Mouse (Mus musculus): ENCODE measurements around the gene Tmem179b.

DNA sequence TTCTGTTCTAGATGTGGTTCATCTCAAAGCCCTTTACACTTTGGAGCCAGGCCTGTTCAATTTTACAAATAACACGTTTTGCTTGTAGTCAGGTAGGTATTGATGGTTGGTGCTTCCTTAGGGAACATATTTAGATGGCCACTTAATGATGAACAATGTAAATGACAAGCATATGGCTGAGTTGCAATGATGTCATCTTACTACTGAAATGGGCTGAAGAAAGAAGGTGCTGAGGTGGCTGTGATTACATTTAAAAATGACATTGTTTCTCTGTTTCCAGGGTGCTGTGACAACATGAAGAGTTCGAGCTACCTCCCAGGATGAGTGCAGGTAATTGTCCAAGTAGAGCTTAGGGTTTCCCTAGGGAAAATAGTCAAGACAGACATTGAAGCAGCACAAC is 49.9 kb downstream of the Tmem179b start:
- TF ChIP-seq POLR2A (IDR thresholded peaks at IDR 0.05; ENCODE audit: low read depth, low read length) = no peak
- no peak for TF ChIP-seq CTCF (IDR thresholded peaks at IDR 0.05; ENCODE audit: extremely low read depth, insufficient read length, insufficient replicate concordance, low read depth, low read length)
